ENCODE assay signal across 8 mouse cellular contexts in the genomic region with DNA sequence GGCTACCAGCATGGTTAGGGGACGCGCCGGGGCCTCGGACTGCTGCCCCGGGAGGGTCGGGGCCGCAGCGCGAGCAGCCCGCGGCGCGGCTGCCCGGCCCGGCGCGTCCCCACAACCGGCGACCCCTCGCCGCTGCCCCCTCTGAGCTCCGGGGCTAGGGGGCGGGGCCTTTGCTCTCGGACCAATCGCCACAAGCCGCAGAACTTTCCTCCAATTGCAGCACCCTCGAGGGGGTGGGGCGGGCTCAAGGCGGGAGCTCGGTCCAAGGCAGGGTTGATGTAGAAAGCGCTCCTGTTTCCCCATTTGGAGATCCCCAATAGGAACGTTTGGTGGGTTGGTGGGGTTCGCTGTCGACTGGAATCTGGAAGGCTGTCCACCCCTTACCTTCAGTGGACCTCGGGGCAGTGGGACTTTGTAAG. TPM values are rescaled to one million over a fixed set of nuclear protein-coding genes. Genes with fewer than 3 reads are reported as not detected.
A peak's percentile ranks its signal among the peaks of the same experiment; 100 is the strongest.
DNase-seq lines count a peak whose midpoint lies in the region; ATAC-seq and TF ChIP-seq lines count a peak whose summit lies in the region.

TSS of gene Metrn (minus strand) at position 186 of the 419 bp plus-strand sequence.

- no peak for TF ChIP-seq CTCF in heart, adult 2 months (IDR thresholded peaks at IDR 0.05)
- no peak for TF ChIP-seq CTCF in kidney, adult 2 months (conservative IDR thresholded peaks at IDR 0.05; ENCODE audit: insufficient read depth, insufficient read length, low read depth, low read length)

- DNase-seq in 3T3-L1 (ENCODE audit: low read depth, low spot score), result peak; percentile 87
- peak; percentile 95 for DNase-seq in adrenal gland, adult 2 months
- peak; percentile 91 for DNase-seq in heart, adult 2 months
- peak; percentile 93 for DNase-seq in kidney, adult 2 months
- DNase-seq in spleen, postnatal 14 days (ENCODE audit: low spot score in 2 of 2), result peak; percentile 75 to 83

- H3K9me3 ChIP-seq in embryonic facial prominence, embryonic 12.5 days, result no peaks in the 10 kb centered on the region
- H3K9me3 ChIP-seq in limb, embryonic 15.5 days, result no peaks in the 10 kb centered on the region
- no peaks in the 10 kb centered on the region for H3K9me3 ChIP-seq in midbrain, embryonic 16.5 days (replicated peaks; ENCODE audit: control insufficient read depth, low read length, poor library complexity, severe bottlenecking)

- peak within 1 kb of the TSS; percentile 95 for H3K4me2 ChIP-seq in embryonic facial prominence, embryonic 12.5 days (replicated peaks)
- peak within 1 kb of the TSS; percentile 68 for H3K4me2 ChIP-seq in limb, embryonic 15.5 days
- H3K4me2 ChIP-seq in midbrain, embryonic 16.5 days (ENCODE audit: low read length), result peak within 1 kb of the TSS; percentile 72

- H3K79me2 ChIP-seq in heart, adult 2 months (replicated peaks; ENCODE audit: control insufficient read depth, insufficient read depth, low read length), result no peaks in the 10 kb centered on the region

- peak within 1 kb of the TSS; percentile 68 for H3K9ac ChIP-seq in embryonic facial prominence, embryonic 12.5 days
- peak within 1 kb of the TSS; percentile 72 for H3K9ac ChIP-seq in heart, adult 2 months (ENCODE audit: low read depth, low read length)
- H3K9ac ChIP-seq in limb, embryonic 15.5 days, result peak within 1 kb of the TSS; percentile 56
- H3K9ac ChIP-seq in midbrain, embryonic 16.5 days (ENCODE audit: low read depth, low read length), result peak within 1 kb of the TSS; percentile 51; the same call in 1 of the 2 replicates

- H3K4me1 ChIP-seq in embryonic facial prominence, embryonic 12.5 days, result peaks cover 35% of the 10 kb centered on the region
- H3K4me1 ChIP-seq in heart, adult 2 months (ENCODE audit: control insufficient read depth, insufficient read depth, low read length), result peaks cover 11% of the 10 kb centered on the region
- H3K4me1 ChIP-seq in kidney, adult 2 months (ENCODE audit: control insufficient read depth, insufficient read depth, low read length), result peaks cover 9% of the 10 kb centered on the region; the same call in 1 of the 2 replicates
- H3K4me1 ChIP-seq in limb, embryonic 15.5 days, result peaks cover 44% of the 10 kb centered on the region
- peaks cover 29% of the 10 kb centered on the region for H3K4me1 ChIP-seq in midbrain, embryonic 16.5 days (ENCODE audit: control insufficient read depth, insufficient read depth, low read length)

- peak; percentile 61; the same call in 1 of the 2 replicates for ATAC-seq in embryonic facial prominence, embryonic 12.5 days (ENCODE audit: insufficient number of reproducible peaks, insufficient read depth, low FRiP score, low TSS enrichment)
- ATAC-seq in limb, embryonic 15.5 days (ENCODE audit: insufficient number of reproducible peaks, low FRiP score, low TSS enrichment, low read depth), result peak; percentile 70; the same call in 1 of the 2 replicates
- ATAC-seq in midbrain, embryonic 16.5 days, result peak; percentile 58

- H3K27ac ChIP-seq in embryonic facial prominence, embryonic 12.5 days, result peak within 1 kb of the TSS; percentile 65
- peak within 1 kb of the TSS; percentile 55; the same call in 1 of the 2 replicates for H3K27ac ChIP-seq in heart, adult 2 months
- H3K27ac ChIP-seq in kidney, adult 2 months (ENCODE audit: insufficient read depth, low read depth, low read length), result peak within 1 kb of the TSS; percentile 46
- no peak within 1 kb of the TSS for H3K27ac ChIP-seq in limb, embryonic 15.5 days
- peak within 1 kb of the TSS; percentile 3; the same call in 1 of the 2 replicates for H3K27ac ChIP-seq in midbrain, embryonic 16.5 days (ENCODE audit: low read length)

- no peaks in the 10 kb centered on the region; the same call in 1 of the 2 replicates for H3K36me3 ChIP-seq in embryonic facial prominence, embryonic 12.5 days
- H3K36me3 ChIP-seq in heart, adult 2 months (ENCODE audit: control insufficient read depth, insufficient read depth, low read length), result no peaks in the 10 kb centered on the region
- no peaks in the 10 kb centered on the region for H3K36me3 ChIP-seq in kidney, adult 2 months (ENCODE audit: control insufficient read depth, insufficient read depth, low read length)
- H3K36me3 ChIP-seq in limb, embryonic 15.5 days, result 0 out of 2 replicates have a peak, but pooled peaks cover 3% of the 10 kb centered on the region
- H3K36me3 ChIP-seq in midbrain, embryonic 16.5 days (ENCODE audit: control insufficient read depth, insufficient read depth, low read length), result no peaks in the 10 kb centered on the region

- H3K27me3 ChIP-seq in embryonic facial prominence, embryonic 12.5 days, result no peaks in the 10 kb centered on the region
- H3K27me3 ChIP-seq in heart, adult 2 months (ENCODE audit: control insufficient read depth, insufficient read depth, low read length), result no peaks in the 10 kb centered on the region
- no peaks in the 10 kb centered on the region for H3K27me3 ChIP-seq in kidney, adult 2 months (replicated peaks; ENCODE audit: control insufficient read depth, insufficient read depth, low read length)
- H3K27me3 ChIP-seq in limb, embryonic 15.5 days, result peaks cover 6% of the 10 kb centered on the region
- H3K27me3 ChIP-seq in midbrain, embryonic 16.5 days (ENCODE audit: control insufficient read depth, insufficient read depth, low read depth, low read length), result peaks cover 6% of the 10 kb centered on the region

- under 1% methylated on average over 35 of the region's 35 CpGs for WGBS in embryonic facial prominence, embryonic 12.5 days
- under 1% methylated on average over 35 of the region's 35 CpGs for WGBS in heart, adult 2 months
- under 1% methylated on average over 35 of the region's 35 CpGs for WGBS in kidney, adult 2 months
- 1% methylated on average over 34 of the region's 35 CpGs for WGBS in limb, embryonic 15.5 days
- WGBS in midbrain, embryonic 16.5 days, result under 1% methylated on average over 35 of the region's 35 CpGs

- intact Hi-C loops in heart, adult 2 months (cut with DNase I), result loop anchor here (1.0 kb wide), 1 partner anchor 23 kb away; no protein-coding TSS in a partner anchor

- TF ChIP-seq EP300 in heart, adult 2 months (IDR thresholded peaks at IDR 0.05; ENCODE audit: insufficient read depth, low read depth, low read length), result no peak

- H3K4me3 ChIP-seq in embryonic facial prominence, embryonic 12.5 days, result peak within 1 kb of the TSS; percentile 86
- peak within 1 kb of the TSS; percentile 65 for H3K4me3 ChIP-seq in heart, adult 2 months
- peak within 1 kb of the TSS; percentile 79 for H3K4me3 ChIP-seq in kidney, adult 2 months (ENCODE audit: insufficient read depth, low read depth, low read length)
- H3K4me3 ChIP-seq in limb, embryonic 15.5 days, result peak within 1 kb of the TSS; percentile 79
- H3K4me3 ChIP-seq in midbrain, embryonic 16.5 days (ENCODE audit: low read depth, low read length), result peak within 1 kb of the TSS; percentile 49

- TF ChIP-seq POLR2A in heart, adult 2 months (IDR thresholded peaks at IDR 0.05; ENCODE audit: insufficient read depth, low read depth, low read length), result no peak
- TF ChIP-seq POLR2A in kidney, adult 2 months (IDR thresholded peaks at IDR 0.05; ENCODE audit: low read depth, low read length), result no peak

RNA-seq across cellular contexts. Expression of gene Metrn, which starts in this region (rescaled TPM):
- total RNA-seq in adrenal gland, adult 2 months (2021), result 10 to 100 TPM; 16.8 to 33.1 TPM
- polyA plus RNA-seq in adrenal gland, adult 2 months (2012; rRNA removed), result 121 and 176 TPM in 2 replicates
- polyA plus RNA-seq in embryonic facial prominence, embryonic 12.5 days (2016; fragmentation: Nextera tagmentation; extraction: Ambion mirVana), result 58.7 and 65.9 TPM in 2 replicates
- total RNA-seq in heart, adult 2 months (2021), result 10 to 100 TPM; 49.0 to 54.6 TPM
- polyA plus RNA-seq in heart, adult 2 months (2012; rRNA removed), result 43.3 and 47.9 TPM in 2 replicates
- 50.1 and 61.3 TPM in 2 replicates for polyA plus RNA-seq in kidney, adult 2 months (2012; rRNA removed)
- polyA plus RNA-seq in limb, embryonic 15.5 days (2015; fragmentation: Nextera tagmentation; extraction: Ambion mirVana), result 39.1 and 40.0 TPM in 2 replicates
- 33.1 and 37.1 TPM in 2 replicates for polyA plus RNA-seq in midbrain, embryonic 16.5 days (2015; fragmentation: Nextera tagmentation; extraction: Ambion mirVana)
